Mouse (Mus musculus): ENCODE measurements around the gene Nudt9. TPM values are rescaled to one million over a fixed set of nuclear protein-coding genes. Genes with fewer than 3 reads are reported as not detected.
A peak's percentile ranks its signal among the peaks of the same experiment; 100 is the strongest.
"Not testable (repeated sequence)": the region's sequence is repeated elsewhere in the genome, so short reads cannot be mapped to it uniquely, and the experiment has no call there.

The Nudt9 gene
- total and polyA plus RNA-seq, 2 experiments from 2014 or later, result 51.0 to 62.9 TPM

DNA sequence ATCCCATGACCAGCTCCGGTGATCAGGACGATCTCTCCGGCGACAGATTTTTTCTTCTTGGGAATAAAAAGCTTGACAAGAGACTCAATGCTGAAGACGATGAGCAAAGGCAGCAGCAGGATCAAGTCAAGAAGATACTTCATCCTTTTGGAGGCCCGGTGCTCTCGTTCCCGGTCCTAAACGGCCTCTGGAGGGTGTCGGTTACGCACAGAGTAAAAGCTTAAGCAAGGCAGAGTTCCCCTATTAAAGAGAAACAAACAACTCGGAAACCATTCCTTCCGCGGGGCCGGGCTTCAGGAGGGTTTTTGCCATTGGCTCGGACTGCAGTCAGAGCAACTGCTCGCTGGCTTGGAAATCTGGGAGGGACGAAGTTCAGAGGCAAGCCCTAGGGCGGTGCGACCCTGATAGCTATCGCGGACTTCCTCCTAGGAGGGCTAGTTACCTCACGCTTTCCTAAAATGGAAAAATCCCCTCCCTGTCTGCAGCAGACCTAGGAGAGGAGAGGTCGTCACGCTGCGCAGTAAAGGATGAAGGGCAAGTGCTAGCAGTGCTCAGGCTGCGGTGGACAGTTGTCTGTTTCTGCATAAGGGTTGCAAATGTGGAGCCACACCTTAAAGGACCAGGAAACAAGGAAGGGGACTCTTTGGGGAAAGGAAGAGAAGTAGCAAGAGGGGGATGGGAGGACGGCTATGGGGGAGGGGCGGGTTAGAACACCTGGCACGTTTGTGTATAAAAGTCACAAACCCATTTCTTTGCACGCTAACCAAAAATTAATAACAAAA lies 24.3 kb upstream of the Nudt9 start, which contains the start of gene Hsd17b11:
Gene Hsd17b11, minus strand, starts transcription at position 323 of the 782 bp plus-strand sequence.
- peaks cover 36% of the 10 kb centered on the region for H3K4me1 ChIP-seq (ENCODE audit: control insufficient read depth, insufficient read depth)
- no peak for TF ChIP-seq CTCF (IDR thresholded peaks at IDR 0.05; ENCODE audit: low read depth)
- TF ChIP-seq EP300 (IDR thresholded peaks at IDR 0.05; ENCODE audit: low read depth), result no peak
- H3K9me3 ChIP-seq (replicated peaks; ENCODE audit: control insufficient read depth, low read length), result no peaks in the 10 kb centered on the region
- ATAC-seq (ENCODE audit: insufficient read depth, low read depth), result peak; percentile 94
- H3K27me3 ChIP-seq (ENCODE audit: control insufficient read depth, insufficient read depth, low read length), result no peaks in the 10 kb centered on the region
- H3K9ac ChIP-seq (replicated peaks; ENCODE audit: low read depth, low read length), result peak within 1 kb of the TSS; percentile 74
- peak within 1 kb of the TSS; percentile 65 for H3K4me3 ChIP-seq (ENCODE audit: low read depth, low read length)
- DNase-seq (ENCODE audit: low spot score), result peak; percentile 89
- H3K27ac ChIP-seq (ENCODE audit: low read depth), result peak within 1 kb of the TSS; percentile 86
- peak within 1 kb of the TSS; percentile 75 for H3K4me2 ChIP-seq (ENCODE audit: low read depth, low read length)
- whole genome bisulfite sequencing, result 2% methylated on average over 31 of the region's 31 CpGs
- peaks cover 16% of the 10 kb centered on the region for H3K36me3 ChIP-seq (replicated peaks; ENCODE audit: control insufficient read depth, insufficient read depth, low read length)

GRCm38 (mm10) chr5:104022558-104022957 lies 23.5 kb upstream of the Nudt9 start:
- Histone ChIP-seq H3K36me3 (replicated peaks; ENCODE audit: control insufficient read depth, insufficient read depth, low read length) (peaks cover 8% of the 10 kb centered on the region), H3K9ac (replicated peaks; ENCODE audit: low read depth, low read length) (no peak overlapping the region; the same call in 1 of the 2 replicates), H3K4me2 (ENCODE audit: low read depth, low read length) (peak overlapping the region; percentile 75), H3K9me3 (replicated peaks; ENCODE audit: control insufficient read depth, low read length) (no peaks in the 10 kb centered on the region), H3K4me3 (ENCODE audit: low read depth, low read length) (peak overlapping the region; percentile 65; the same call in 1 of the 2 replicates), H3K27ac (ENCODE audit: low read depth) (no peak overlapping the region; the same call in 1 of the 2 replicates), H3K4me1 (ENCODE audit: control insufficient read depth, insufficient read depth) (peaks cover 36% of the 10 kb centered on the region), H3K27me3 (ENCODE audit: control insufficient read depth, insufficient read depth, low read length) (no peaks in the 10 kb centered on the region)
- TF ChIP-seq EP300 (IDR thresholded peaks at IDR 0.05; ENCODE audit: low read depth), result no peak
- no peak for TF ChIP-seq CTCF (IDR thresholded peaks at IDR 0.05; ENCODE audit: low read depth)
- no peak for DNase-seq (ENCODE audit: low spot score)
- 46% methylated on average over 5 of the region's 5 CpGs for WGBS
- ATAC-seq (ENCODE audit: insufficient read depth, low read depth), result no peak

DNA sequence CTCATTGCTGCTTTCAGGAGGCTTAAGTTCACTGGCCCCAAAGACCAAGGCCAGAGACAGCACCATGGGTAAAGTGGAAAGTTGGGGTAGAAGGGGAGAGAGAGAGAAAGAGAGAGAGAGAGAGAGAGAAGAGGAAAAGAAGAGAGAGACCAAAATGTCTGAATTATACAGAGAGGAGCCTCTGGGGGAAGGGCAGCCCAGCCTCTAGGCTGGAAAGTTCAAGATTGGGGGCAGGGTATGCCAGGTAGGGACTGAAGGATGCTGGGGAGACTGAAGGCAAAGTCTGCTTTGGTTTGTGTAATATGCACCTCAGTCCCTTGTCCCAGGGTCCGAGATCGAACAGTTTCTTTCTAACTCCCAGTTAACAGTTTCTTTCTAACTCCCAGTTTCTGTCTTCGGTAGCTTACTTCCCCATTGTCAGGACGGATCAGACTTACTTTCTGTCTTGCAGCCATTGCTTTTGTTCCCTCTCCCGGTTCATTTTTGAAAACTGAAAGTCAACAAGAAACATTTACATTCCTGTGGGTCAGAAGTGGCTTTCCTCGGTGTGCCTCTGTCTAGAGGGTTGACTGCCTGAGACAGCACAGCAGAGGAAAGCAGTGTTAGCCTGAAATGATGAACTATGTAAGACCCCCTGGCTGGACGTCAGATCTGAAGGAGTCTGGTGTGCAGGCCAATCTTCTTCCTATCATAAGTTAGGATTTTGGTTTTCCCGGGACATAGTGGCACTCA lies 22.7 kb upstream of the Nudt9 start:
- ATAC-seq (ENCODE audit: insufficient read depth, low read depth) (no peak), DNase-seq (ENCODE audit: low spot score) (no peak)
- H3K4me1 ChIP-seq (ENCODE audit: control insufficient read depth, insufficient read depth), result peaks cover 36% of the 10 kb centered on the region
- H3K4me3 ChIP-seq (ENCODE audit: low read depth, low read length), result no peak overlapping the region
- TF ChIP-seq EP300 (IDR thresholded peaks at IDR 0.05; ENCODE audit: low read depth) (no peak), CTCF (IDR thresholded peaks at IDR 0.05; ENCODE audit: low read depth) (no peak)
- H3K27ac ChIP-seq (ENCODE audit: low read depth), result no peak overlapping the region
- no peak overlapping the region for H3K9ac ChIP-seq (replicated peaks; ENCODE audit: low read depth, low read length)
- no peaks in the 10 kb centered on the region for H3K27me3 ChIP-seq (ENCODE audit: control insufficient read depth, insufficient read depth, low read length)
- no peak overlapping the region for H3K4me2 ChIP-seq (ENCODE audit: low read depth, low read length)
- H3K9me3 ChIP-seq (replicated peaks; ENCODE audit: control insufficient read depth, low read length), result no peaks in the 10 kb centered on the region
- 79% methylated on average over 8 of the region's 8 CpGs for WGBS
- H3K36me3 ChIP-seq (replicated peaks; ENCODE audit: control insufficient read depth, insufficient read depth, low read length), result no peaks in the 10 kb centered on the region

DNA sequence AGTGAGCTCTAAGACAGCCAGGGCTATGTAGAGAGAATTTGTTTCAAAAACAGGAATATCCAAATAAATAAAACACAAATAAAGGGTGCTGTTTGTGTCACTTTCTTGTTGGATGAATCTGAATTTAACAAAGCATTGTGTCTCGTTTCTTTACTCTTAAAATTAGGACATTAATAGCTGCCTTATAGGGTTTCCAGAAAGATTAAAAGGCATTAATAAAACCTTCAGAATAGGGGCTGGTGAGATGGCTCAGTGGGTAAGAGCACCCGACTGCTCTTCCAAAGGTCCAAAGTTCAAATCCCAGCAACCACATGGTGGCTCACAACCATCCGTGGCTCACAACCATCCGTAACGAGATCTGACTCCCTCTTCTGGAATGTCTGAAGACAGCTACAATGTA lies 21.9 kb upstream of the Nudt9 start:
- not testable (repeated sequence) for H3K27ac ChIP-seq (ENCODE audit: low read depth); ATAC-seq (ENCODE audit: insufficient read depth, low read depth); H3K9me3 ChIP-seq (replicated peaks; ENCODE audit: control insufficient read depth, low read length); H3K4me3 ChIP-seq (ENCODE audit: low read depth, low read length); H3K27me3 ChIP-seq (ENCODE audit: control insufficient read depth, insufficient read depth, low read length); H3K9ac ChIP-seq (replicated peaks; ENCODE audit: low read depth, low read length); DNase-seq (ENCODE audit: low spot score); H3K4me2 ChIP-seq (ENCODE audit: low read depth, low read length); H3K36me3 ChIP-seq (replicated peaks; ENCODE audit: control insufficient read depth, insufficient read depth, low read length)
- 84% methylated on average over 5 of the region's 5 CpGs for WGBS
- peaks cover 34% of the 10 kb centered on the region for H3K4me1 ChIP-seq (ENCODE audit: control insufficient read depth, insufficient read depth)

- H3K4me1 ChIP-seq (ENCODE audit: control insufficient read depth, insufficient read depth), result peaks cover 29% of the 10 kb centered on the region
- H3K27me3 ChIP-seq (ENCODE audit: control insufficient read depth, insufficient read depth, low read length), result no peaks in the 10 kb centered on the region
- no peak overlapping the region; the same call in 1 of the 2 replicates for H3K27ac ChIP-seq (ENCODE audit: low read depth)
- no peaks in the 10 kb centered on the region for H3K36me3 ChIP-seq (replicated peaks; ENCODE audit: control insufficient read depth, insufficient read depth, low read length)
- DNase-seq (ENCODE audit: low spot score) (no peak), ATAC-seq (ENCODE audit: insufficient read depth, low read depth) (no peak)
- H3K4me3 ChIP-seq (ENCODE audit: low read depth, low read length), result no peak overlapping the region
- no peaks in the 10 kb centered on the region for H3K9me3 ChIP-seq (replicated peaks; ENCODE audit: control insufficient read depth, low read length)
- 56% methylated on average over 11 of the region's 11 CpGs for WGBS
- TF ChIP-seq EP300 (IDR thresholded peaks at IDR 0.05; ENCODE audit: low read depth) (no peak), CTCF (IDR thresholded peaks at IDR 0.05; ENCODE audit: low read depth) (no peak)
- H3K4me2 ChIP-seq (ENCODE audit: low read depth, low read length), result 0 out of 2 replicates have a peak overlapping the region, but pooled peaks have one; percentile 38
- no peak overlapping the region; the same call in 1 of the 2 replicates for H3K9ac ChIP-seq (replicated peaks; ENCODE audit: low read depth, low read length)
Measured at GRCm38 (mm10) chr5:104024762-104025161, 21.3 kb upstream of the Nudt9 start.
